Mouse (Mus musculus) cerebellum, adult 9-11 months (tissue): Measurements from ENCODE around the gene Mfsd10.
"Not testable (repeated sequence)": the region's sequence is repeated elsewhere in the genome, so short reads cannot be mapped to it uniquely, and the experiment has no call there.

Experiments
- DNase-seq: peaks from one replicate; pipeline ENCODE4 v3.0.0; 2022

Gene Mfsd10

DNA sequence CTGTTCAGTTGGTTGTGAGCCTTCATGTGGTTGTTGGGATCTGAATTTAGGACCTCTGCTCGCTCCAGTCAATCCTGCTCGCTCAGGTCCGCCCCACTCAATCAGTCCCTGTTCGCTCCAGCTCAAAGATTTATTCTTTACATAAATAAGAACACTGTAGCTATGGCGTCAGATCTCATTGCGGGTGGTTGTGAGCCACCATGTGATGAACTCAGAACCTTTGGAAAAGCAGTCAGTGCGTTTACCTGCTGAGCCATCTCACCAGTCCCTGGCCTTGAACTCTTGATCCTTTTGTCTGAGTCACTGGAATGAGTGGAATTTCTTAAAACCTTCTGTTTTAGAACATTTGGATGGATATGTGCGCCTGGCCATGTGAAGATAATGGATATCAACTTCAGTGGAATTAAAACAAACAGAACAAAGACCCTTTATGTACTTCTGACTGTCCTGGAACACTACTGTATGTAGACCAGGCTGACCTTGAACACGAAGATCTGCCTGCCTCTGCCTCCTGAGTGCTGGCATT, 43.7 kb downstream of the Mfsd10 start:
- no peak for DNase-seq

DNA sequence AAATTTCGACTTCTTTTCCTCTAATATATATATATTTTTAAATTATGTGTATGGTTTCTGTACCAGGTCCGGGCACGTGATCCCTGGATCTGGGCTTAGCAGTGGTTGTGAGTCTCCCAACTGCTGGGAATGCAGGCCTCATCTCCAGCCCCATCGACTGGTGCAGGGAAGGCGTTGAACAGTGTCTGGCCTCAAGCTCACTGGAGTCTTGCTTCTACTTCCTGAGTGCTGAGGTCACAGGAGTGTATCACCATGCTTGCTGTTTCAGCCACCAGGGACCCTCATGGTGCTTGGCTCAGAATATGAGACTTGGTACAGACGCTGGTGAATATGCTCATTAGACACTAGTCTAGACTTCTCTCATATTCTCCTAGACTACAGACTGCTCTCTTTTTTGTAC, 44.3 kb downstream of the Mfsd10 start:
- no peak for DNase-seq

DNA sequence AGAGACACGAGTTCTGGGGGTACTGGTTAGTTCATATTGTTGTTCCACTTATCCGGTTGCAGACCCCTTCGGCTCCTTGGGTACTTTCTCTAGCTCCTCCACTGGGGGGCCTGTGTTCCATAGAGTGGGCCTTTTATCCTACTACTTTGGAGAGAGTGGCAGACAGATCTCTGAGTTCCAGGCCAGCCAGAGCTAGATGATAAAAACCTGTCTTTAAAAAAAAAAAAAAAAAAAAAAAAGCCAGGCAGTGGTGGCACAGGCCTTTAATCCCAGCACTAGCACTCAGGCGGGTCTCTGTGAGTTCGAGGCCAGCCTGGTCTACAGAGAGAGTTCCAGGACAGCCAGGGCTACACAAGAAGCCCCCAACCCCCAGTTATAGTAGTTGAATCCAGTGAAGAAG, 44.8 kb downstream of the Mfsd10 start:
- not testable (repeated sequence) for DNase-seq

DNA sequence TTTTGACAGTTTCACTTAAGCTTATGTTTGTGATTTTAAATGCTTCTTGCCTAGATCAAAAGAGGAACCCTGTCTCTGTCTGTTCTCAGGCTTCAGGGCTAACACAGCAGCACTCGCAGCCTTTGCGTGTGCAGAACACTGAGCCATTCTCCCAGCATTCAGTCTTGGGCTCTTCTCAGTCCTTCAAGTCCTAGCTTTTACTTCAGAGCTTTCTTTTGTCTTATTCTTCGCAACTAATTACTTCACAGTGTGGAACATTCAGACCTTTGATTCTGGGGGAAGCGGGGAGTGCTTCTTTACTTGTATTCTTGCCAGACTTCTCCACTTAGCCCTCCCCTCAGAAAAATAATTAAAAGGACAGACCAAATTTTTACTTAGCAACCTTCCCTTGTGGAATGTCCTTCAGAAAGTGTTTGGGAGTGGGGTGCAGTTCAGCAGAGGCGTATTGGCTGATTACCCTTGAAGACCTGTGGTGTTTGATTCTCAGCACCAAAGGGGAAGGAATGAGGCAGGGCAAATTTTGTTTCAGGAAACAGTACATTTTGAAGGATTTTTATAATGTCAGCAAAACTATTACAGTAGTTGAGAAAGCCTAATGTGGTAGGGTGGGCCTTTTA, 45.5 kb downstream of the Mfsd10 start:
- no peak for DNase-seq

DNA sequence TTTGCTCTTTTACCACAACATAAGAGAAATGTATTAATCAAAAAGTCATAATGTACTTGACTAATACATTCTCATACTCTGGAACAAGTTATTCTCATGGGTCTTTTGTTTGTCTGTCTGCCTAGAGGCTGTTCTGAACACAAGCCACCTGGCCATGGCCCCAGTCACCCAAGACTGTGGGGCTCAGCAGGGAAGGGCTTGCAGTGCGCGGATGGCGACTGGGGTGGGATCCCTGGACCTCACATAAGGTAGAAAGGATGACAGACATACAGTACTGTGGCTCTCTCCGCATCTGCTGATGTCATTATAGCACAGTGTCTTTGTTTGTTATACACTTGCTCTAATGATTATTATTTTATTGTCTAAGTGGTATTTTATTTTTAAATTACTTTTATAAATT, 46.3 kb downstream of the Mfsd10 start:
- no peak for DNase-seq

DNA sequence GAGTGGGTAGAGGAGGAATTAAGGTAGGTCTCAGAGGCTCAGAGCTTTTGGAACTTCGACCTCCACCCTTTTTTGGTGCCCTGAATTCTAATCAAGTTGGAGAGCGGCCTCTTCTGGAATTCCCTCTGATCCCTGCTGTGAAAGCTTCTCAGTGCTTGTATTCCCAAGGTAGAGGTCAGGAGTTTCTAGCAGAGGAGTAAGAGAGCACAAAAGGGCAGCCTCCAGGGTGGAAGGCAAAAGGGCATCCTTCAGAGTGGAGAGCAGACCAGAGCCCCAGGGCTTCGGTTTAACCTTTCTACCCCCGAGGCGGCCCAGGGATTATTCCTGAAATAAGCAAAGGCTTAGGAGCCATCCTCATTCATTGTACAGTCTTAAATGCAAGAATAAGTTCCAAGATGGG, 47.0 kb downstream of the Mfsd10 start:
- no peak for DNase-seq

DNA sequence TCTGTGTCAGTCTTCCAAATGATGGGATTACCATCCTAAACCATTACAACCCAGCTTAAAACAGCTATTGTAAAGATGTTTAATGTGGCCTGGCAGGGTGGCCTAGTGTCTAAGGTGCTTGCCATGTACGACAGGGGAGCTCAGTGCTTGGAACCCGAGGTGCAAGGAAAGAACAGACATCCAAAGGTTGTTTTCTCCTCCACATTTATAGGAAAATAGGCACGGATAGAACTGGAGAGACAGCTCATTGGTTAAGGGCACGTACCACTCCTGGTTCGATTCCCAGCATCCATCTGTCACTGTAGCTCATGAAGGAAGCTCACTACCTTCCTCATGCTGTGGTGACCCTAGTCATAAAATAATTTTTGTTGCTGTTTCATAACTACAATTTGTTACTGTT, 49.1 kb downstream of the Mfsd10 start:
- DNase-seq = no peak

DNA sequence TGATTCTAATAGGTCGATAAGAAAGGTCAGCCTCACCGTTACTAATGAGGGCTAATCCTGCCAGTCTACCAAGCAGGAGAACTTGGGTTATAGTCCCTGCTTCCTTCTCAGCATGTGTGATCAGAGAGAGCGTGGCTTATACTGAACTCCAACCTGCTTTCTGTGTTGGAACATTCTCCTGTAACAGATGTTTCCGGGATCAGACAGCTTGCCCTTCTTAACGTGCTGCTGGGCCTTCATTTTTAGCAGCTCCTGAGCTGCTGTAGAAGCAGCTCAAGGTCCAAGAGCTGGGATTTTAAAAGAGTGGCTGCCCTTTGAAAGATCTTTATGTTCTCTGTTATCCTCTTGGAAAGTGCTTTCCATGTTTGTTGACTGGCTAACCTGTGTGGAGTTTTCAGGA, 51.8 kb downstream of the Mfsd10 start:
- no peak for DNase-seq
